Mouse (Mus musculus) erythroblast, embryonic 14.5 days (primary cell): ENCODE data around the gene Cdiptos.

ENCODE experiments used
- GATA1 ChIP-seq: IDR thresholded peaks from 2 replicates; pipeline ENCODE4 v1.6.1; 2012; ENCODE audit warnings: low read length, inconsistent platforms, mixed read lengths
- TAL1 ChIP-seq: IDR thresholded peaks from 3 replicates; pipeline ENCODE4 v1.6.1; 2012; ENCODE audit warnings: low read length, inconsistent platforms, mixed read lengths

GRCm38 (mm10) chr7:127020031-127020430 lies 44.1 kb upstream of the Cdiptos start:
- TF ChIP-seq TAL1 (no peak), GATA1 (no peak)
